Mouse (Mus musculus) liver, adult 2 months (tissue): Measurements from ENCODE around the gene Edn3.

ENCODE experiments used
- CTCF ChIP-seq: fragments of 200-500 bp; IDR thresholded peaks from 2 replicates; pipeline ENCODE4 v1.5.1; 2011; ENCODE audit warnings: low read depth, low read length, control low read depth
- POLR2A ChIP-seq: fragments of 200-500 bp; IDR thresholded peaks from 2 replicates; pipeline ENCODE4 v1.6.1; 2011; ENCODE audit warnings: low read length, control low read depth; ENCODE audit not compliant: insufficient read depth; ENCODE audit errors: extremely low read depth

- TF ChIP-seq CTCF (no peak), POLR2A (no peak)
Measured at GRCm38 (mm10) chr2:174748381-174748780, 12.0 kb upstream of the Edn3 start.
